Comparison of ENCODE assay signal across 8 mouse cellular contexts in the genomic region with DNA sequence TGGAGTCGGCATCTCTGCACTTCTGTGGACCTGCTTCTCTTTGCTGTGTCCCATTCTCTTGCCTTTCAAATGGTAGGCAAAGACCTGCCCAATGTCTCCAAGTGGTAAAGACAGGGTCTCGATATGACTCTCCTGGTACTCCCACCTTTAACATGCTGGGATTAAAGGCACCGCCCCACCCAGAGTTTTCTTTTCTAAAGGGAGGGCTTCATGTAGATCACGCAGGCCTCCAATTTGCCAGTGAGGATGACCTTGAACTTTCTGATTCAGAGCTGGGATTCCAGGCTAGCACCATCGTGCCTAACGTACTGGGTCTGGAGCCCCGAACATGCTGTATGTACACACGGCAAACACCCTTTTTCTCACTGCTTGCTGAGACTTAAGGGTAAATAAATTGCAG. TPM values are rescaled to one million over a fixed set of nuclear protein-coding genes. Genes with fewer than 3 reads are reported as not detected.
A peak's percentile ranks its signal among the peaks of the same experiment; 100 is the strongest.
DNase-seq lines count a peak whose midpoint lies in the region; ATAC-seq and TF ChIP-seq lines count a peak whose summit lies in the region.

No protein-coding gene starts in this region.

- H3K36me3 ChIP-seq in CH12.LX (replicated peaks in 1 of 2; ENCODE audit: control insufficient read depth in 1 of 2, insufficient read depth in 1 of 2, low read length in 1 of 2) = peaks cover 0 to 9% of the 10 kb centered on the region in 2 experiments
- peaks cover under 1% of the 10 kb centered on the region; the same call in 1 of the 2 replicates for H3K36me3 ChIP-seq in forebrain, embryonic 11.5 days (ENCODE audit: control insufficient read depth, insufficient read depth, low read length)
- peaks cover 3% of the 10 kb centered on the region for H3K36me3 ChIP-seq in liver, embryonic 14.5 days (replicated peaks; ENCODE audit: control insufficient read depth, insufficient read depth, low read depth)

- H3K27me3 ChIP-seq in CH12.LX (replicated peaks) = no peaks in the 10 kb centered on the region
- no peaks in the 10 kb centered on the region for H3K27me3 ChIP-seq in forebrain, embryonic 11.5 days (ENCODE audit: control insufficient read depth, insufficient read depth, low read length)
- H3K27me3 ChIP-seq in liver, embryonic 14.5 days (ENCODE audit: control insufficient read depth, insufficient read depth, low read length) = no peaks in the 10 kb centered on the region

- H3K4me1 ChIP-seq in CH12.LX (ENCODE audit: control insufficient read depth in 1 of 2, insufficient read depth in 2 of 2) = peaks cover 3 to 10% of the 10 kb centered on the region in 2 experiments; a peak in 2 of 4 replicates
- H3K4me1 ChIP-seq in forebrain, embryonic 11.5 days (replicated peaks; ENCODE audit: control insufficient read depth, insufficient read depth, low read length) = peaks cover 10% of the 10 kb centered on the region
- H3K4me1 ChIP-seq in liver, embryonic 14.5 days (replicated peaks; ENCODE audit: control insufficient read depth in 2 of 2, insufficient read depth in 2 of 2, low read length in 1 of 2) = peaks cover 24 to 27% of the 10 kb centered on the region in 2 experiments

- no peak for TF ChIP-seq RAD21 in CH12.LX (IDR thresholded peaks at IDR 0.05; ENCODE audit: low read depth, low read length)

- H3K79me2 ChIP-seq in CH12.LX (replicated peaks; ENCODE audit: control insufficient read depth, extremely low read depth, insufficient read depth, poor library complexity, severe bottlenecking) = peaks cover 56% of the 10 kb centered on the region

- in situ Hi-C loops in CH12.LX (cut with MboI; ENCODE audit: low pct_ligation_motif_present, low pct_unique_long_range_greater_than_20kb, low sequenced_read_pairs) = no loop called here

- TF ChIP-seq CTCF in CH12.LX (conservative IDR thresholded peaks at IDR 0.05 in 1 of 2, IDR thresholded peaks at IDR 0.05 in 1 of 2; ENCODE audit: low read depth in 2 of 2, low read length in 2 of 2) = no peak
- no peak for TF ChIP-seq CTCF in liver, embryonic 14.5 days (IDR thresholded peaks at IDR 0.05; ENCODE audit: low read depth)

- dilution Hi-C loops in CH12.LX (cut with MboI; ENCODE audit: extremely low pct_ligation_motif_present, extremely low pct_unique_long_range_greater_than_20kb, low sequenced_read_pairs) = no loop called here

- WGBS in forebrain, embryonic 11.5 days = 6% methylated on average over 8 of the region's 8 CpGs
- 2% methylated on average over 8 of the region's 8 CpGs for WGBS in liver, embryonic 14.5 days (ENCODE audit: insufficient replicate concordance)

- peak; percentile 91 for DNase-seq in heart, adult 11 months
- no peak for DNase-seq in heart, postnatal 25 days (ENCODE audit: low spot score)
- DNase-seq in CH12.LX (ENCODE audit: extremely low read depth) = no peak
- DNase-seq in forebrain, embryonic 11.5 days (ENCODE audit: low spot score) = no peak
- no peak for DNase-seq in liver, embryonic 14.5 days (ENCODE audit: low read depth in 3 of 3, low spot score in 3 of 3)
- DNase-seq in retina, postnatal 1 day = no peak
- DNase-seq in frontal cortex, postnatal 10 days (ENCODE audit: low spot score in 2 of 2) = no peak

- H3K9ac ChIP-seq in CH12.LX (ENCODE audit: insufficient read depth, low read depth) = peak overlapping the region; percentile 68
- H3K9ac ChIP-seq in forebrain, embryonic 11.5 days (ENCODE audit: low read length) = peak overlapping the region; percentile 86
- peak overlapping the region; percentile 87 for H3K9ac ChIP-seq in liver, embryonic 14.5 days (replicated peaks)

- H3K4me2 ChIP-seq in CH12.LX (ENCODE audit: insufficient read depth, low read depth, poor library complexity, severe bottlenecking) = peak overlapping the region; percentile 88
- H3K4me2 ChIP-seq in forebrain, embryonic 11.5 days (ENCODE audit: low read depth, low read length, severe bottlenecking) = peak overlapping the region; percentile 96
- peak overlapping the region; percentile 98 for H3K4me2 ChIP-seq in liver, embryonic 14.5 days (ENCODE audit: low read depth)

- peaks cover under 1% of the 10 kb centered on the region for H3K9me3 ChIP-seq in CH12.LX (replicated peaks; ENCODE audit: low read length)
- no peaks in the 10 kb centered on the region for H3K9me3 ChIP-seq in forebrain, embryonic 11.5 days (ENCODE audit: control insufficient read depth, low read length)
- H3K9me3 ChIP-seq in liver, embryonic 14.5 days (ENCODE audit: control insufficient read depth, low read length) = no peaks in the 10 kb centered on the region

- TF ChIP-seq EP300 in CH12.LX (IDR thresholded peaks at IDR 0.05; ENCODE audit: low read length) = no peak
- no peak for TF ChIP-seq EP300 in liver, embryonic 14.5 days (IDR thresholded peaks at IDR 0.05; ENCODE audit: low read depth)

- ATAC-seq in forebrain, embryonic 11.5 days (replicated peaks; ENCODE audit: low FRiP score) = no peak
- no peak for ATAC-seq in liver, embryonic 14.5 days (ENCODE audit: insufficient read depth)
- ATAC-seq in megakaryocyte progenitor cell, adult 5-6 weeks (replicated peaks; ENCODE audit: poor library complexity) = no peak

- TF ChIP-seq POLR2A in CH12.LX (IDR thresholded peaks at IDR 0.05; ENCODE audit: low read depth, low read length) = no peak

- H3K4me3 ChIP-seq in CH12.LX (replicated peaks in 1 of 3; ENCODE audit: low read depth in 2 of 3, low read length in 2 of 3, poor library complexity in 1 of 3) = peak overlapping the region; percentile 79 to 91 (median 79)
- H3K4me3 ChIP-seq in forebrain, embryonic 11.5 days (ENCODE audit: low read depth, low read length) = peak overlapping the region; percentile 64
- H3K4me3 ChIP-seq in liver, embryonic 14.5 days (ENCODE audit: insufficient read depth in 1 of 2, low read depth in 2 of 2, low read length in 2 of 2) = peak overlapping the region; percentile 79 to 85

- peak overlapping the region; percentile 53 for H3K27ac ChIP-seq in CH12.LX (ENCODE audit: insufficient read depth, low read depth)
- H3K27ac ChIP-seq in forebrain, embryonic 11.5 days (ENCODE audit: low read depth, low read length) = peak overlapping the region; percentile 76; the same call in 1 of the 2 replicates
- peak overlapping the region; percentile 65 for H3K27ac ChIP-seq in liver, embryonic 14.5 days

- intact Hi-C loops in heart, postnatal 25 days (cut with DNase I) = no loop called here

TF ChIP-seq in CH12.LX, 34 proteins besides CTCF, POLR2A, EP300 and RAD21:
- TF ChIP-seq IRF4 (IDR thresholded peaks at IDR 0.05; ENCODE audit: low read depth, low read length) = 0 out of 2 replicates have a peak, but pooled peaks have one; percentile 9
- TF ChIP-seq ELF1 (IDR thresholded peaks at IDR 0.05; ENCODE audit: low read depth, low read length) = no peak
- TF ChIP-seq MEF2A (IDR thresholded peaks at IDR 0.05; ENCODE audit: borderline replicate concordance, low read depth, low read length) = no peak
- no peak for TF ChIP-seq ETS1 (conservative IDR thresholded peaks at IDR 0.05; ENCODE audit: low read depth, low read length)
- TF ChIP-seq ZNF384 (IDR thresholded peaks at IDR 0.05; ENCODE audit: low read depth, low read length) = no peak
- no peak for TF ChIP-seq MYC (IDR thresholded peaks at IDR 0.05; ENCODE audit: low read depth, low read length)

RNA-seq across cellular contexts. Expression of gene Set, which starts 6.1 kb away (rescaled TPM):
- total RNA-seq in heart, postnatal 25 days (2021) = 100 to 1,000 TPM in 1 of 2 experiments, 10 to 100 TPM in 1; 95.8 to 106 TPM
- total RNA-seq in CH12.LX (2012; rRNA removed) (515 and 844 TPM in 2 replicates), CH12.LX (2014; rRNA removed) (1,049 and 1,142 TPM in 2 replicates)
- 902 and 991 TPM in 2 replicates for polyA plus RNA-seq in CH12.LX (2012; ENCODE audit: insufficient read length, low read depth)
- polyA plus RNA-seq in forebrain, embryonic 11.5 days (2014; fragmentation: Nextera tagmentation; extraction: Ambion mirVana) = 817 and 824 TPM in 2 replicates
- polyA plus RNA-seq in liver, embryonic 14.5 days (2012; rRNA removed) = 56.1 and 159 TPM in 2 replicates
- polyA plus RNA-seq in liver, embryonic 14.5 days (2014; fragmentation: Nextera tagmentation; extraction: Ambion mirVana) = 179 and 189 TPM in 2 replicates
- 465 and 470 TPM in 2 replicates for total RNA-seq in megakaryocyte progenitor cell, adult 5-6 weeks (2015)
- 1,489 and 2,093 TPM in 2 replicates for total RNA-seq in megakaryocyte progenitor cell, adult 5-6 weeks (2017)

RNA-seq across cellular contexts. Expression of gene Pkn3, which starts 14.2 kb away (rescaled TPM):
- total RNA-seq in heart, postnatal 25 days (2021) = 10 to 100 TPM; 10.5 to 13.2 TPM
- total RNA-seq in CH12.LX (2012; rRNA removed) = 5.2 and 8.3 TPM in 2 replicates
- 4.7 and 5.0 TPM in 2 replicates for total RNA-seq in CH12.LX (2014; rRNA removed)
- polyA plus RNA-seq in CH12.LX (2012; ENCODE audit: insufficient read length, low read depth) = 6.7 and 7.1 TPM in 2 replicates
- polyA plus RNA-seq in forebrain, embryonic 11.5 days (2014; fragmentation: Nextera tagmentation; extraction: Ambion mirVana) = 10.5 and 12.1 TPM in 2 replicates
- polyA plus RNA-seq in liver, embryonic 14.5 days (2012; rRNA removed) = 3.0 and 3.5 TPM in 2 replicates
- polyA plus RNA-seq in liver, embryonic 14.5 days (2014; fragmentation: Nextera tagmentation; extraction: Ambion mirVana) = 1.8 and 2.0 TPM in 2 replicates
- total RNA-seq in megakaryocyte progenitor cell, adult 5-6 weeks (2015) = 3.1 and 3.6 TPM in 2 replicates
- 7.9 and 10.2 TPM in 2 replicates for total RNA-seq in megakaryocyte progenitor cell, adult 5-6 weeks (2017)

RNA-seq across cellular contexts. Expression of gene Wdr34, which starts 14.6 kb away (rescaled TPM):
- total RNA-seq in heart, postnatal 25 days (2021) = 1 to 10 TPM; 6.5 to 6.8 TPM
- total RNA-seq in CH12.LX (2012; rRNA removed) (23.2 and 26.5 TPM in 2 replicates), CH12.LX (2014; rRNA removed) (21.4 and 24.7 TPM in 2 replicates)
- polyA plus RNA-seq in CH12.LX (2012; ENCODE audit: insufficient read length, low read depth) = 28.0 and 28.6 TPM in 2 replicates
- 35.9 and 39.6 TPM in 2 replicates for polyA plus RNA-seq in forebrain, embryonic 11.5 days (2014; fragmentation: Nextera tagmentation; extraction: Ambion mirVana)
- 5.6 and 5.8 TPM in 2 replicates for polyA plus RNA-seq in liver, embryonic 14.5 days (2012; rRNA removed)
- 6.0 and 6.8 TPM in 2 replicates for polyA plus RNA-seq in liver, embryonic 14.5 days (2014; fragmentation: Nextera tagmentation; extraction: Ambion mirVana)
- 9.5 and 18.5 TPM in 2 replicates for total RNA-seq in megakaryocyte progenitor cell, adult 5-6 weeks (2015)
- total RNA-seq in megakaryocyte progenitor cell, adult 5-6 weeks (2017) = 9.4 and 10.3 TPM in 2 replicates

RNA-seq across cellular contexts. Expression of gene Zdhhc12, which starts 30.2 kb away (rescaled TPM):
- 1 to 10 TPM; 3.9 to 4.7 TPM for total RNA-seq in heart, postnatal 25 days (2021)
- total RNA-seq in CH12.LX (2012; rRNA removed) = 33.7 and 36.5 TPM in 2 replicates
- total RNA-seq in CH12.LX (2014; rRNA removed) = 15.3 and 15.6 TPM in 2 replicates
- polyA plus RNA-seq in CH12.LX (2012; ENCODE audit: insufficient read length, low read depth) = 34.7 and 42.8 TPM in 2 replicates
- polyA plus RNA-seq in forebrain, embryonic 11.5 days (2014; fragmentation: Nextera tagmentation; extraction: Ambion mirVana) = 27.1 and 35.4 TPM in 2 replicates
- polyA plus RNA-seq in liver, embryonic 14.5 days (2012; rRNA removed) = 23.4 and 25.5 TPM in 2 replicates
- polyA plus RNA-seq in liver, embryonic 14.5 days (2014; fragmentation: Nextera tagmentation; extraction: Ambion mirVana) = 17.4 and 21.5 TPM in 2 replicates
- total RNA-seq in megakaryocyte progenitor cell, adult 5-6 weeks (2015) = 17.4 and 18.2 TPM in 2 replicates
- 10.7 and 13.3 TPM in 2 replicates for total RNA-seq in megakaryocyte progenitor cell, adult 5-6 weeks (2017)

Comparison
In these comparisons a context has a peak if more than half of its experiments do, and no peak if none do; other contexts are left out.
1. RNA of gene Set, which starts 6.1 kb away (total RNA-seq): 465 to 2,093 TPM in megakaryocyte progenitor cell, adult 5-6 weeks and 515 to 1,142 TPM in CH12.LX; 95.8 to 106 TPM in heart, postnatal 25 days; every median in the first group is over 4 times any median in the second.
2. Peak in every context shown above with its lines, with median percentiles within 50 percentile points of each other: H3K27ac ChIP-seq, H3K4me2 ChIP-seq, H3K4me3 ChIP-seq and H3K9ac ChIP-seq.